Mouse (Mus musculus) forebrain, embryonic 12.5 days (tissue): ENCODE measurements around the gene Spryd3. TPM values are rescaled to one million over a fixed set of nuclear protein-coding genes. Genes with fewer than 3 reads are reported as not detected.
A peak's percentile ranks its signal among the peaks of the same experiment; 100 is the strongest.

Experiments used
- ATAC-seq: fragments of 200-750 bp; cut with Nextera tagmentation; 2 replicates; pipeline ENCODE4 v1.8.0; 2017; ENCODE audit warnings: moderate TSS enrichment; ENCODE audit not compliant: low FRiP score
- H3K27ac ChIP-seq: fragments of 300-500 bp; sonication (generic); 2 replicates; pipeline ENCODE4 v1.5.1; 2016; ENCODE audit warnings: mild to moderate bottlenecking
- H3K27me3 ChIP-seq: fragments of 300-500 bp; sonication (generic); 2 replicates; pipeline ENCODE4 v1.6.1; 2016; ENCODE audit warnings: mild to moderate bottlenecking
- H3K36me3 ChIP-seq: fragments of 300-500 bp; sonication (generic); replicated peaks from 2 replicates; pipeline ENCODE4 v1.6.1; 2016; ENCODE audit warnings: mild to moderate bottlenecking
- H3K4me1 ChIP-seq: fragments of 300-500 bp; sonication (generic); 2 replicates; pipeline ENCODE4 v1.6.1; 2016
- H3K4me2 ChIP-seq: fragments of 300-500 bp; sonication (generic); 2 replicates; pipeline ENCODE4 v1.6.1; 2016; ENCODE audit warnings: mild to moderate bottlenecking, moderate library complexity
- H3K4me3 ChIP-seq: fragments of 300-500 bp; sonication (generic); replicated peaks from 2 replicates; pipeline ENCODE4 v1.5.1; 2016; ENCODE audit warnings: mild to moderate bottlenecking
- H3K9ac ChIP-seq: fragments of 300-500 bp; sonication (generic); 2 replicates; pipeline ENCODE4 v1.6.1; 2016; ENCODE audit warnings: mild to moderate bottlenecking
- H3K9me3 ChIP-seq: fragments of 300-500 bp; sonication (generic); 2 replicates; pipeline ENCODE4 v1.6.1; 2016
- WGBS: fragments of 180-500 bp; shearing (Covaris S2); methylation state at CpG from one replicate; pipeline ENCODE4 v1.1.7; 2016; 5-methylcytosine and 5-hydroxymethylcytosine counted together
- polyA plus RNA-seq: library from polyadenylated mRNA; unstranded; fragments of >200 nt; fragmentation: Nextera tagmentation; extraction: Ambion mirVana; gene quantifications from 2 replicates; pipeline ENCODE4 v1.2.1, GENCODE M21; 2016

Gene Spryd3
- polyA plus RNA-seq, 1 experiment from 2014 or later = 19.1 TPM

DNA sequence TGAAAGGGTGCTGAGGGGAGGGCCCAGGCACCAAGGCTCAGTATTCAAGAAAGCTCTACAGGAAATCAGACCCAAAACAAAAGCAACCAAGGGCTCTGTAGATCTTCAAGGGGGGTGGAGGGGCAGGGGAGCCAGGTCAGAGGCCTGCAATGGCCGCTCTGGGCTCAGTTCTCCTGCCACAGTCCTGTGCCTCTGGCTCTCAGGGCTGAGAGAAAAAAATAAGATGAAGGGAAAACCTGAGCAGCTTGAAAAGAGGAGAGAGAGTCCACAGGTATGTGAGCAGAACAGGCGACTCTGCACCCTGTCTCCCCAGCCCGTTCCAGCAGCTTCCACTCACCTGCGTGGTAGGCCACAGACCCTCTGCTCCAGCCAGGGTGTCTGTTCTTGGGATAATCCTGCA lies 17.4 kb downstream of the Spryd3 start:
- Histone ChIP-seq H3K36me3 (peaks cover 67% of the 10 kb centered on the region), H3K4me2 (no peak overlapping the region), H3K27ac (0 out of 2 replicates have a peak overlapping the region, but pooled peaks have one; percentile 25), H3K27me3 (no peaks in the 10 kb centered on the region), H3K9ac (no peak overlapping the region), H3K4me1 (peaks cover 6% of the 10 kb centered on the region; the same call in 1 of the 2 replicates), H3K4me3 (no peak overlapping the region), H3K9me3 (no peaks in the 10 kb centered on the region)
- WGBS = 79% methylated on average over 4 of the region's 4 CpGs
- no peak for ATAC-seq

GRCm38 (mm10) chr15:102117461-102118443 lies 18.3 kb downstream of the Spryd3 start:
- no peaks in the 10 kb centered on the region for H3K9me3 ChIP-seq
- H3K4me1 ChIP-seq = peaks cover 6% of the 10 kb centered on the region; the same call in 1 of the 2 replicates
- no peaks in the 10 kb centered on the region for H3K27me3 ChIP-seq
- 80% methylated on average over 19 of the region's 19 CpGs for WGBS
- peaks cover 65% of the 10 kb centered on the region for H3K36me3 ChIP-seq
- ATAC-seq = 0 out of 2 replicates have a peak, but pooled peaks have one; percentile 9
- H3K4me2 ChIP-seq = no peak overlapping the region
- no peak overlapping the region for H3K4me3 ChIP-seq
- no peak overlapping the region for H3K9ac ChIP-seq
- H3K27ac ChIP-seq = peak overlapping the region; percentile 68; the same call in 1 of the 2 replicates

DNA sequence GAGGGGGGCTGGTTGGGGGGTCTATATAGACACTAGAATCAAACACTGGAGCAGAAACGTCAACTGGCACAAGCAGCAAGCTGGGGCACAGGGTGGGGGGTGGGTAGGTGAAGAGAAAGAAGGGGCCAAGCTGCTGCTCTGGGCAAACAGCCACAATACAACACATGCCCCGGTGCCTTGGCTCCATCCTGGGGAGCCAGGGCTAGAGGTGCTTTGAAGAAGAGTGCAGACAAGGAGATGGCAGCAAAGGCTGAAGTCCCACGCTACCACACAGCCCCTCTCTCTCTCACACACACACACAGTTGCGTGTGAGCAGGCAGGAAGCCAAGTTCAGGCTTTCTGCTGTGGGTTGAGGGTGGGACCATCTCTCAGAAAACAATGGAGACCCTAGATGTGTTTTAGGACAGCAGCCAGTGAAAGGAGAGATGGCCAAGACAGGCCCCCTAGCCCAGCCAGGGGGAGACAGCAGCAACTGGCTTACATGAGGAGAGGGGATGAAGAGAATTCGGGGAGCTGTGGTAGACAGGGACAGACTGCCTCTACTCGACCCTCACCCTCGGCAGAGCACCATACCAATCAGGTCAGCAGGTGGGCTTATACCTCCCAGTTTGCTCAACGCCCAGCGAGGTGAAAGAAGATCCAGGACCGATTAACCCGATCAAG lies 19.1 kb downstream of the Spryd3 start:
- 77% methylated on average over 11 of the region's 11 CpGs for WGBS
- Histone ChIP-seq H3K4me3 (no peak overlapping the region), H3K4me1 (peaks cover 6% of the 10 kb centered on the region; the same call in 1 of the 2 replicates), H3K27me3 (no peaks in the 10 kb centered on the region), H3K36me3 (peaks cover 59% of the 10 kb centered on the region), H3K9me3 (no peaks in the 10 kb centered on the region), H3K4me2 (no peak overlapping the region), H3K9ac (no peak overlapping the region), H3K27ac (peak overlapping the region; percentile 68)
- no peak for ATAC-seq

GRCm38 (mm10) chr15:102115731-102116231 lies 20.3 kb downstream of the Spryd3 start:
- ATAC-seq = no peak
- Histone ChIP-seq H3K4me1 (peaks cover 6% of the 10 kb centered on the region; the same call in 1 of the 2 replicates), H3K9ac (no peak overlapping the region), H3K4me2 (no peak overlapping the region), H3K9me3 (no peaks in the 10 kb centered on the region), H3K27me3 (no peaks in the 10 kb centered on the region), H3K36me3 (peaks cover 48% of the 10 kb centered on the region), H3K27ac (peak overlapping the region; percentile 20; the same call in 1 of the 2 replicates), H3K4me3 (no peak overlapping the region)
- 69% methylated on average over 9 of the region's 9 CpGs for WGBS

DNA sequence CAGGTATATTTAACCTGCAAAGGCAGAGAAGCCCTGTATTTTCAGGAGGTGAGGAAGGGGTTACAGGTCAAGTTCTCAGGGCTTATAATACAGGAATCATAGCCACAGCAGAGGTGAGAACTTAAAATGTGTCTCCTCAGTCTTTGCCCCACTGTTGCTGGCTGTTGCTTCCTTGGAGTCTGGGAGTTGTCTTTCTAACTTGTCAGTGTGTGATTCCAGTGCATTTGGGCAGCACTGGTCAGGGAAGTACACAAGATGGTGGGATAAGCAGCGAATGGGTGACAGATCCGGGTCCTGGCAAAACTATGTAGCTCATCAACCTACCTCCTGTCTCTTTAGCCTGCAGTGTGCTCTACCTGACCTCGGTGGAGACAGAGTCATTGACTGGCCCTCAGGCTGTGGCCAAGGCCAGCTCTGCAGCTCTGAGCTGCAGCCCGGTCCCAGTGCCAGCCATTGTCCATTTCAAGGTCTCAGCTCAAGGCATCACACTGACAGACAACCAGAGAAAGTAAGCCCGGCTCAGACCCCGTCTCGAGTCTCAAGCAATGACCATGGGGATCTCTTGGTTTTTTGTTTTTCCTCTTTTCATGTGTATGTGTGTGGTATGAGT lies 21.3 kb downstream of the Spryd3 start:
- WGBS = 84% methylated on average over 7 of the region's 7 CpGs
- no peak for ATAC-seq
- Histone ChIP-seq H3K4me2 (no peak overlapping the region), H3K36me3 (peaks cover 39% of the 10 kb centered on the region), H3K9me3 (no peaks in the 10 kb centered on the region), H3K4me3 (no peak overlapping the region), H3K4me1 (peaks cover 6% of the 10 kb centered on the region; the same call in 1 of the 2 replicates), H3K9ac (no peak overlapping the region), H3K27ac (no peak overlapping the region), H3K27me3 (no peaks in the 10 kb centered on the region)

DNA sequence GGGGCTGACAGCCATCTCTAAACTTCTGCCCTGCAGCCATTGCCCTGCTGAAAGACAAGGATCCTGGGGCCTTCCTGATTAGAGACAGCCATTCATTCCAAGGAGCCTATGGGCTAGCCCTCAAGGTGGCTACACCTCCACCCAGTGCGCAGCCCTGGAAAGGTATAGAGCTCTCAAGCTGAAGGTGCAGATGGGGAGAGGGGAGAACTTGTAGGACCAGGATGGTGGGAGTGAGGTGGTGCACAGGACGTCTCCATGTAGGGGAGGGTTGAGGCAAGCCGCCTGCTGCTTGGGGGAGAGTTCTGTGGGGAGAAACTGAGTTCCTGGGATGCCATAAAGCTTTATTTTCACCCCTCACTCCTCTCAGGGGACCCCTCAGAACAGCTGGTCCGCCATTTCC lies 22.4 kb downstream of the Spryd3 start:
- Histone ChIP-seq H3K36me3 (peaks cover 30% of the 10 kb centered on the region), H3K9me3 (no peaks in the 10 kb centered on the region), H3K27ac (no peak overlapping the region), H3K9ac (no peak overlapping the region), H3K4me2 (no peak overlapping the region), H3K4me1 (peaks cover 6% of the 10 kb centered on the region; the same call in 1 of the 2 replicates), H3K4me3 (no peak overlapping the region), H3K27me3 (0 out of 2 replicates have a peak, but pooled peaks cover 2% of the 10 kb centered on the region)
- ATAC-seq = no peak
- WGBS = 91% methylated on average over 4 of the region's 4 CpGs

- 80% methylated on average over 8 of the region's 8 CpGs for WGBS
- peaks cover 8% of the 10 kb centered on the region for H3K27me3 ChIP-seq
- no peak overlapping the region for H3K4me3 ChIP-seq
- H3K9me3 ChIP-seq = no peaks in the 10 kb centered on the region
- peaks cover 22% of the 10 kb centered on the region for H3K36me3 ChIP-seq
- ATAC-seq = no peak
- H3K9ac ChIP-seq = no peak overlapping the region
- no peak overlapping the region for H3K27ac ChIP-seq
- H3K4me2 ChIP-seq = no peak overlapping the region
- peaks cover 6% of the 10 kb centered on the region; the same call in 1 of the 2 replicates for H3K4me1 ChIP-seq
Observed at GRCm38 (mm10) chr15:102112827-102113226, 23.2 kb downstream of the Spryd3 start.

DNA sequence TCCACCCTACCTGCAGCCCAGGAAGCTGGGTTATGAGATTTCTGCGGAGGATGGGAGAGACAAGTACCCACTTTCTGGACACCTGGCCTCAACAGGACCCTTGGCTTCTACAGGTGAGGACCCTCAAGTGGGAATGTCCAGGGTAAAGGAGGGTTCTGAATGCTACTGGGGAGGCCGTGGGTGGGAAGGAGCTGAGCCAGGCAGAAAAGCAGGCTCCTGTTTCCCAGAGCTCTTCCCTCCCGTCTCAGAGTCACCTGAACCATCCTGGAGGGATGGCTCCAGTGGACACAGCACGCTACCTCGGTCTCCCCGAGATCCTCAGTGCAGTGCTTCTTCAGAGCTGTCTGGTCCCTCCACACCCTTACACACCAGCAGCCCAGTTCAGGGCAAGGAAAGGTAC lies 23.9 kb downstream of the Spryd3 start:
- Histone ChIP-seq H3K27ac (no peak overlapping the region), H3K27me3 (peaks cover 14% of the 10 kb centered on the region), H3K36me3 (peaks cover 15% of the 10 kb centered on the region), H3K4me2 (no peak overlapping the region), H3K9ac (no peak overlapping the region), H3K4me1 (peaks cover 9% of the 10 kb centered on the region), H3K4me3 (no peak overlapping the region), H3K9me3 (no peaks in the 10 kb centered on the region)
- no peak for ATAC-seq
- WGBS = 86% methylated on average over 6 of the region's 6 CpGs

DNA sequence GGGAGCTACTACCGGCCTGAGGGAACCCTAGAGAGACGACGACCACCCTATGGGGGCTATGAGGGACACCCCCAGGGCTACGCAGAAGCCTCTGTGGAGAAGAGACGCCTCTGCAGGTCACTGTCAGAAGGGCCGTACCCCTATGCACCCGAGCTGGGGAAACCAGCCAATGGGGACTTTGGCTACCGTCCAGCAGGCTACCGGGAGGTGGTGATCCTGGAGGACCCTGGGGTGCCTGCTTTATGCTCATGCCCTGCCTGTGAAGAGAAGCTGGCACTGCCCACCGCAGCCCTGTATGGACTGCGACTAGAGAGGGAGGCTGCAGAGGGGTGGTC lies 24.6 kb downstream of the Spryd3 start:
- ATAC-seq = no peak
- Histone ChIP-seq H3K4me1 (peaks cover 12% of the 10 kb centered on the region), H3K36me3 (peaks cover 10% of the 10 kb centered on the region), H3K4me2 (no peak overlapping the region), H3K4me3 (no peak overlapping the region), H3K9ac (no peak overlapping the region), H3K9me3 (no peaks in the 10 kb centered on the region), H3K27ac (no peak overlapping the region), H3K27me3 (peaks cover 22% of the 10 kb centered on the region)
- WGBS = 82% methylated on average over 11 of the region's 11 CpGs

GRCm38 (mm10) chr15:102110701-102111494 lies 25.1 kb downstream of the Spryd3 start:
- Histone ChIP-seq H3K9ac (no peak overlapping the region), H3K4me1 (peaks cover 12% of the 10 kb centered on the region), H3K27me3 (peaks cover 27% of the 10 kb centered on the region), H3K4me3 (no peak overlapping the region), H3K36me3 (peaks cover 8% of the 10 kb centered on the region; the same call in 1 of the 2 replicates), H3K27ac (no peak overlapping the region), H3K4me2 (no peak overlapping the region), H3K9me3 (no peaks in the 10 kb centered on the region)
- no peak for ATAC-seq
- 77% methylated on average over 29 of the region's 29 CpGs for WGBS

DNA sequence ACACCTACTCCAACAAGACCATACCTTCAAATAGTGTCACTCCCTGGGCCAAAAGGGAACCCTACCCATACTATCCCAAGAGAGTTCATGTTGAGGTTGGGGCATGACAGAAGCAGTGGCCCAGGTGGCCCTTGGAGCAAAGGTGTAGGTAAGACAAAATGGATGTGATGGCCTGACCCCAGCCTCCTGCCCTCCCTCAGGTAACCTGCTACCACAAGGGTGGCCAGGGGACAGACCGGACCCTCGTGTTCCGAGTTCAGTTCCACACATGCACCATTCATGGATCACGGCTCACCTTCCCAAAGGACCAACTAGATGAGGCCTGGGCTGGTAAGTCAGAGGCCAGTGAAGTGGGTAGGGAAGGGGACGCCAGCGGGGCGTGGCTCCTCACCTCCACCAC lies 25.8 kb downstream of the Spryd3 start:
- no peak for ATAC-seq
- Histone ChIP-seq H3K9me3 (no peaks in the 10 kb centered on the region), H3K27ac (no peak overlapping the region), H3K4me3 (no peak overlapping the region), H3K9ac (no peak overlapping the region), H3K27me3 (peaks cover 33% of the 10 kb centered on the region), H3K36me3 (peaks cover 2% of the 10 kb centered on the region; the same call in 1 of the 2 replicates), H3K4me2 (no peak overlapping the region), H3K4me1 (peaks cover 12% of the 10 kb centered on the region)
- 94% methylated on average over 7 of the region's 7 CpGs for WGBS
